Mouse (Mus musculus) heart, embryonic 16.5 days (tissue): ENCODE measurements around the gene Mmp19. TPM values are rescaled to one million over a fixed set of nuclear protein-coding genes. Genes with fewer than 3 reads are reported as not detected.
A peak's percentile ranks its signal among the peaks of the same experiment; 100 is the strongest.

Experiments
- ATAC-seq: fragments of 200-750 bp; cut with Nextera tagmentation; replicated peaks from 2 replicates; pipeline ENCODE4 v1.8.0; 2017; ENCODE audit warnings: moderate number of reproducible peaks; ENCODE audit not compliant: insufficient read depth, low FRiP score; ENCODE audit errors: extremely low read depth
- H3K27ac ChIP-seq: fragments of 300-500 bp; sonication (generic); 2 replicates; pipeline ENCODE4 v1.5.1; 2014; ENCODE audit warnings: mild to moderate bottlenecking, low read length, control low read depth, moderate library complexity
- H3K27me3 ChIP-seq: fragments of 300-500 bp; sonication (generic); 2 replicates; pipeline ENCODE4 v1.6.1; 2014; ENCODE audit warnings: low read length, mixed read lengths; ENCODE audit not compliant: control insufficient read depth, insufficient read depth
- H3K36me3 ChIP-seq: fragments of 300-500 bp; sonication (generic); 2 replicates; pipeline ENCODE4 v1.6.1; 2014; ENCODE audit not compliant: control insufficient read depth, insufficient read depth
- H3K4me1 ChIP-seq: fragments of 300-500 bp; sonication (generic); 2 replicates; pipeline ENCODE4 v1.6.1; 2014; ENCODE audit warnings: low read length, mixed read lengths; ENCODE audit not compliant: control insufficient read depth, insufficient read depth
- H3K4me2 ChIP-seq: fragments of 300-500 bp; sonication (generic); 2 replicates; pipeline ENCODE4 v1.6.1; 2014; ENCODE audit warnings: low read depth, mild to moderate bottlenecking, control low read depth, low read length
- H3K4me3 ChIP-seq: fragments of 300-500 bp; sonication (generic); 2 replicates; pipeline ENCODE4 v1.5.1; 2014; ENCODE audit warnings: mild to moderate bottlenecking, control low read depth, low read length
- H3K9ac ChIP-seq: fragments of 300-500 bp; sonication (generic); 2 replicates; pipeline ENCODE4 v1.6.1; 2014; ENCODE audit warnings: low read length, control low read depth
- H3K9me3 ChIP-seq: fragments of 300-500 bp; sonication (generic); replicated peaks from 2 replicates; pipeline ENCODE4 v1.6.1; 2016; ENCODE audit warnings: low read length; ENCODE audit not compliant: control insufficient read depth
- WGBS: fragments of 180-500 bp; shearing (Covaris S2); extraction: QIAGEN DNeasy Blood & Tissue Kit; methylation state at CpG from one replicate; pipeline ENCODE4 v1.1.7; 2014; 5-methylcytosine and 5-hydroxymethylcytosine counted together
- polyA plus RNA-seq: library from polyadenylated mRNA; unstranded; fragments of >200 nt; fragmentation: Nextera tagmentation; extraction: Ambion mirVana; gene quantifications from 2 replicates; pipeline ENCODE4 v1.2.1, GENCODE M21; 2015

Mmp19 gene
- polyA plus RNA-seq, 1 experiment from 2014 or later: 1.3 TPM

GRCm38 (mm10) chr10:128794391-128794790 lies 3.7 kb downstream of the Mmp19 start:
- H3K9me3 ChIP-seq: no peaks in the 10 kb centered on the region
- H3K4me1 ChIP-seq: no peaks in the 10 kb centered on the region
- H3K27ac ChIP-seq: no peak overlapping the region
- no peak for ATAC-seq
- H3K36me3 ChIP-seq: no peaks in the 10 kb centered on the region
- no peak overlapping the region for H3K9ac ChIP-seq
- no peak overlapping the region for H3K4me2 ChIP-seq
- WGBS: 89% methylated on average over 5 of the region's 5 CpGs
- H3K27me3 ChIP-seq: no peaks in the 10 kb centered on the region
- H3K4me3 ChIP-seq: no peak overlapping the region

- Histone ChIP-seq H3K27ac (no peak overlapping the region), H3K4me3 (no peak overlapping the region), H3K36me3 (no peaks in the 10 kb centered on the region), H3K4me1 (no peaks in the 10 kb centered on the region), H3K4me2 (no peak overlapping the region), H3K27me3 (no peaks in the 10 kb centered on the region), H3K9me3 (no peaks in the 10 kb centered on the region), H3K9ac (no peak overlapping the region)
- WGBS: 84% methylated on average over 3 of the region's 3 CpGs
- ATAC-seq: no peak
These were observed 4.9 kb downstream of the Mmp19 start for GRCm38 (mm10) chr10:128795581-128795980.

GRCm38 (mm10) chr10:128798676-128799075 lies 8.0 kb downstream of the Mmp19 start:
- Histone ChIP-seq H3K27ac (no peak overlapping the region), H3K4me2 (no peak overlapping the region), H3K9ac (no peak overlapping the region), H3K27me3 (no peaks in the 10 kb centered on the region), H3K36me3 (no peaks in the 10 kb centered on the region; the same call in 1 of the 2 replicates), H3K9me3 (no peaks in the 10 kb centered on the region), H3K4me3 (no peak overlapping the region), H3K4me1 (peaks cover 11% of the 10 kb centered on the region)
- WGBS: 90% methylated on average over 8 of the region's 8 CpGs
- no peak for ATAC-seq

- Histone ChIP-seq H3K9me3 (no peaks in the 10 kb centered on the region), H3K36me3 (no peaks in the 10 kb centered on the region; the same call in none of the 2 replicates), H3K4me1 (peaks cover 21% of the 10 kb centered on the region), H3K27me3 (no peaks in the 10 kb centered on the region), H3K4me2 (no peak overlapping the region), H3K4me3 (no peak overlapping the region), H3K9ac (no peak overlapping the region), H3K27ac (no peak overlapping the region)
- no peak for ATAC-seq
- 87% methylated on average over 16 of the region's 16 CpGs for WGBS
These were observed 11.3 kb downstream of the Mmp19 start for GRCm38 (mm10) chr10:128801981-128802495.

- Histone ChIP-seq H3K27ac (no peak overlapping the region; the same call in 1 of the 2 replicates), H3K4me3 (peak overlapping the region; percentile 87)
- ATAC-seq: no peak
These were observed 12.2 kb downstream of the Mmp19 start for GRCm38 (mm10) chr10:128802956-128803355.

GRCm38 (mm10) chr10:128803361-128803760 lies 12.7 kb downstream of the Mmp19 start:
- H3K27me3 ChIP-seq: no peaks in the 10 kb centered on the region
- 8% methylated on average over 6 of the region's 6 CpGs for WGBS
- H3K4me3 ChIP-seq: peak overlapping the region; percentile 87
- peak overlapping the region; percentile 94 for H3K9ac ChIP-seq
- no peak for ATAC-seq
- no peaks in the 10 kb centered on the region for H3K9me3 ChIP-seq
- H3K36me3 ChIP-seq: no peaks in the 10 kb centered on the region; the same call in none of the 2 replicates
- peaks cover 34% of the 10 kb centered on the region for H3K4me1 ChIP-seq
- H3K27ac ChIP-seq: peak overlapping the region; percentile 99
- H3K4me2 ChIP-seq: peak overlapping the region; percentile 66

More at GRCm38 (mm10) chr10:128802956-128803355, 12.2 kb downstream of the Mmp19 start:
- Histone ChIP-seq H3K27me3 (no peaks in the 10 kb centered on the region), H3K36me3 (no peaks in the 10 kb centered on the region; the same call in none of the 2 replicates), H3K9ac (peak overlapping the region; percentile 94), H3K4me2 (peak overlapping the region; percentile 66), H3K4me1 (peaks cover 30% of the 10 kb centered on the region), H3K9me3 (no peaks in the 10 kb centered on the region)
- 47% methylated on average over 4 of the region's 4 CpGs for WGBS

- peak within 1 kb of the TSS; percentile 94 for H3K9ac ChIP-seq
- H3K4me3 ChIP-seq: peak within 1 kb of the TSS; percentile 87
These were observed 13.1 kb downstream of the Mmp19 start, which contains the start of gene Dnajc14 for GRCm38 (mm10) chr10:128803771-128804270. TSS of gene Dnajc14 (plus strand) at chr10:128804062.

GRCm38 (mm10) chr10:128804271-128805091 lies 13.8 kb downstream of the Mmp19 start, which contains the start of gene Tmem198b:
TSS of gene Tmem198b (minus strand) at chr10:128804370.
- Histone ChIP-seq H3K27ac (peak within 1 kb of the TSS; percentile 99), H3K36me3 (peaks cover 4% of the 10 kb centered on the region), H3K9me3 (no peaks in the 10 kb centered on the region), H3K27me3 (no peaks in the 10 kb centered on the region), H3K4me2 (peak within 1 kb of the TSS; percentile 66), H3K9ac (peak within 1 kb of the TSS; percentile 94), H3K4me3 (peak within 1 kb of the TSS; percentile 87), H3K4me1 (peaks cover 43% of the 10 kb centered on the region)
- under 1% methylated on average over 27 of the region's 28 CpGs for WGBS
- ATAC-seq: peak; percentile 53

More at GRCm38 (mm10) chr10:128803771-128804270, 13.1 kb downstream of the Mmp19 start, which contains the start of gene Dnajc14:
- ATAC-seq: peak; percentile 8; the same call in 1 of the 2 replicates
- H3K27ac ChIP-seq: peak within 1 kb of the TSS; percentile 99
- H3K4me2 ChIP-seq: peak within 1 kb of the TSS; percentile 66
- H3K27me3 ChIP-seq: no peaks in the 10 kb centered on the region
- under 1% methylated on average over 14 of the region's 14 CpGs for WGBS
- H3K4me1 ChIP-seq: peaks cover 38% of the 10 kb centered on the region
- no peaks in the 10 kb centered on the region for H3K9me3 ChIP-seq
- H3K36me3 ChIP-seq: peaks cover 3% of the 10 kb centered on the region
